Mouse (Mus musculus) hindbrain, postnatal 0 days (tissue): ENCODE measurements around the gene Uhrf1bp1l. TPM values are rescaled to one million over a fixed set of nuclear protein-coding genes. Genes with fewer than 3 reads are reported as not detected.

Experiments used
- ATAC-seq: fragments of 200-750 bp; cut with Nextera tagmentation; 2 replicates; pipeline ENCODE4 v1.8.0; 2017; ENCODE audit warnings: mild to moderate bottlenecking, moderate TSS enrichment, moderate library complexity
- DNase-seq: peaks from one replicate; pipeline ENCODE4 v3.0.0-alpha.2; 2015; ENCODE audit warnings: low spot score
- H3K27ac ChIP-seq: fragments of 300-500 bp; sonication (generic); 2 replicates; pipeline ENCODE4 v1.5.1; 2014; ENCODE audit warnings: mild to moderate bottlenecking
- H3K27me3 ChIP-seq: fragments of 300-500 bp; sonication (generic); 2 replicates; pipeline ENCODE4 v1.6.1; 2014; ENCODE audit warnings: low read length, mixed read lengths; ENCODE audit not compliant: insufficient read depth
- H3K36me3 ChIP-seq: fragments of 300-500 bp; sonication (generic); 2 replicates; pipeline ENCODE4 v1.6.1; 2014; ENCODE audit warnings: low read length, mixed read lengths; ENCODE audit not compliant: insufficient read depth
- H3K4me1 ChIP-seq: fragments of 300-500 bp; sonication (generic); 2 replicates; pipeline ENCODE4 v1.6.1; 2014; ENCODE audit warnings: antibody characterized with exemption, low read length, mixed read lengths; ENCODE audit not compliant: insufficient read depth
- H3K4me2 ChIP-seq: fragments of 300-500 bp; sonication (generic); 2 replicates; pipeline ENCODE4 v1.6.1; 2014; ENCODE audit warnings: low read depth, mild to moderate bottlenecking, low read length, moderate library complexity, mixed read lengths
- H3K4me3 ChIP-seq: fragments of 300-500 bp; sonication (generic); 2 replicates; pipeline ENCODE4 v1.5.1; 2014; ENCODE audit warnings: low read length
- H3K9ac ChIP-seq: fragments of 300-500 bp; sonication (generic); replicated peaks from 2 replicates; pipeline ENCODE4 v1.6.1; 2014; ENCODE audit warnings: mild to moderate bottlenecking, low read length, moderate library complexity, mixed read lengths
- H3K9me3 ChIP-seq: fragments of 300-500 bp; sonication (generic); 2 replicates; pipeline ENCODE4 v1.6.1; 2016; ENCODE audit warnings: low read length, mixed read lengths
- CTCF ChIP-seq: IDR thresholded peaks from 2 replicates; pipeline ENCODE4 v1.5.1; 2016; ENCODE audit warnings: antibody characterized with exemption, control low read depth, low read depth
- WGBS: fragments of 180-500 bp; shearing (Covaris S2); extraction: QIAGEN DNeasy Blood & Tissue Kit; methylation state at CpG from one replicate; pipeline ENCODE4 v1.1.7; 2014; 5-methylcytosine and 5-hydroxymethylcytosine counted together
- polyA plus RNA-seq: library from polyadenylated mRNA; unstranded; fragments of >200 nt; fragmentation: Nextera tagmentation; extraction: Ambion mirVana; gene quantifications from 2 replicates; pipeline ENCODE4 v1.2.1, GENCODE M21; 2015
- total RNA-seq: library from RNA; depleted of rRNA; stranded (reverse); fragments of >200 nt; gene quantifications from 2 replicates; pipeline ENCODE4 v1.2.3, GENCODE M21; 2014

Gene Uhrf1bp1l
- total and polyA plus RNA-seq, 2 experiments from 2014 or later: 28.9 to 32.3 TPM

- 95% methylated on average over 4 of the region's 4 CpGs for WGBS
- Histone ChIP-seq H3K27ac (no peak overlapping the region), H3K36me3 (no peaks in the 10 kb centered on the region), H3K27me3 (no peaks in the 10 kb centered on the region), H3K4me3 (no peak overlapping the region), H3K9me3 (no peaks in the 10 kb centered on the region), H3K9ac (no peak overlapping the region), H3K4me2 (no peak overlapping the region), H3K4me1 (no peaks in the 10 kb centered on the region)
- no peak for DNase-seq
- TF ChIP-seq CTCF: no peak
- ATAC-seq: no peak
These were observed 10.4 kb downstream of the Uhrf1bp1l start for GRCm38 (mm10) chr10:89755231-89755630.

GRCm38 (mm10) chr10:89760772-89761171, 16.0 kb downstream of the Uhrf1bp1l start:
- DNase-seq (no peak), ATAC-seq (no peak)

GRCm38 (mm10) chr10:89764457-89765121, 19.8 kb downstream of the Uhrf1bp1l start:
- DNase-seq: no peak
- Histone ChIP-seq H3K36me3 (no peaks in the 10 kb centered on the region), H3K4me1 (no peaks in the 10 kb centered on the region), H3K27ac (no peak overlapping the region), H3K9me3 (no peaks in the 10 kb centered on the region), H3K4me3 (no peak overlapping the region), H3K4me2 (no peak overlapping the region), H3K9ac (no peak overlapping the region), H3K27me3 (no peaks in the 10 kb centered on the region)
- 89% methylated on average over 9 of the region's 9 CpGs for WGBS
- TF ChIP-seq CTCF: no peak
- no peak for ATAC-seq

More at GRCm38 (mm10) chr10:89760772-89761171, 16.0 kb downstream of the Uhrf1bp1l start:
- no peak overlapping the region for H3K4me2 ChIP-seq
- no peaks in the 10 kb centered on the region for H3K36me3 ChIP-seq
- no peak for TF ChIP-seq CTCF
- no peaks in the 10 kb centered on the region for H3K27me3 ChIP-seq
- no peaks in the 10 kb centered on the region for H3K9me3 ChIP-seq
- no peak overlapping the region for H3K9ac ChIP-seq
- 82% methylated on average over 5 of the region's 5 CpGs for WGBS
- H3K4me3 ChIP-seq: no peak overlapping the region
- H3K4me1 ChIP-seq: no peaks in the 10 kb centered on the region
- no peak overlapping the region for H3K27ac ChIP-seq

GRCm38 (mm10) chr10:89765790-89766714, 21.3 kb downstream of the Uhrf1bp1l start:
- H3K27me3 ChIP-seq: no peaks in the 10 kb centered on the region
- no peaks in the 10 kb centered on the region for H3K36me3 ChIP-seq
- DNase-seq (no peak), ATAC-seq (no peak)
- H3K27ac ChIP-seq: no peak overlapping the region
- no peaks in the 10 kb centered on the region for H3K4me1 ChIP-seq
- H3K4me3 ChIP-seq: no peak overlapping the region
- WGBS: 92% methylated on average over 11 of the region's 11 CpGs
- H3K4me2 ChIP-seq: no peak overlapping the region
- TF ChIP-seq CTCF: no peak
- H3K9ac ChIP-seq: no peak overlapping the region
- H3K9me3 ChIP-seq: no peaks in the 10 kb centered on the region

GRCm38 (mm10) chr10:89768352-89769020, 23.7 kb downstream of the Uhrf1bp1l start:
- Histone ChIP-seq H3K4me1 (no peaks in the 10 kb centered on the region), H3K9ac (no peak overlapping the region), H3K4me2 (no peak overlapping the region), H3K4me3 (no peak overlapping the region), H3K27me3 (no peaks in the 10 kb centered on the region), H3K9me3 (no peaks in the 10 kb centered on the region), H3K27ac (no peak overlapping the region), H3K36me3 (no peaks in the 10 kb centered on the region)
- no peak for ATAC-seq
- no peak for DNase-seq
- 86% methylated on average over 7 of the region's 7 CpGs for WGBS
- no peak for TF ChIP-seq CTCF

GRCm38 (mm10) chr10:89769096-89769495, 24.3 kb downstream of the Uhrf1bp1l start:
- Histone ChIP-seq H3K27me3 (no peaks in the 10 kb centered on the region), H3K9ac (no peak overlapping the region), H3K4me1 (no peaks in the 10 kb centered on the region), H3K4me3 (no peak overlapping the region), H3K27ac (no peak overlapping the region), H3K9me3 (no peaks in the 10 kb centered on the region), H3K4me2 (no peak overlapping the region), H3K36me3 (no peaks in the 10 kb centered on the region)
- TF ChIP-seq CTCF: no peak
- DNase-seq: no peak
- ATAC-seq: no peak
- WGBS: 87% methylated on average over 4 of the region's 4 CpGs
